Mouse (Mus musculus) urinary bladder, postnatal 25 days (tissue): ENCODE data around the gene Cps1.

ENCODE experiments used
- DNase-seq: peaks from one replicate; pipeline ENCODE4 v3.0.0; 2022; ENCODE audit warnings: low spot score

Cps1 gene

DNA sequence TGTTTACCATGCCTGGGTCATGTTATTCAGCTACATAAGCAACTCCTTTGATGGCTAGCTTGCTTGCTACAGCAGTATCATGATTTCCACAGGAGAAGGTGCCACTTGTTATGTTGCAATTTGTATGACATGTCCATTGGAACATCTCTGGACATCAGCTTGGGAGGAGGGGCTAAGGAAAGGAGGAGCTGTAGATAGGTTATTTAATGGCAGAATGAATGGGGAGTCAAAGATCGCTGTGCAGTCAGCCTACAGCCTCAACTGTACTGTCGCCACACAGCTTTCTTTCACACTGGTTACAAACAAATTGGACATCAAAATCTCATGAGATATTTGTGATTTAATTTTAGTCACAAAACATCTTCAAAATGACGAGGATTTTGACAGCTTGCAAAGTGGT is at the start of gene Cps1:
Cps1 (plus strand) TSS at position 230 of the 400 bp plus-strand sequence.
- DNase-seq: no peak

DNA sequence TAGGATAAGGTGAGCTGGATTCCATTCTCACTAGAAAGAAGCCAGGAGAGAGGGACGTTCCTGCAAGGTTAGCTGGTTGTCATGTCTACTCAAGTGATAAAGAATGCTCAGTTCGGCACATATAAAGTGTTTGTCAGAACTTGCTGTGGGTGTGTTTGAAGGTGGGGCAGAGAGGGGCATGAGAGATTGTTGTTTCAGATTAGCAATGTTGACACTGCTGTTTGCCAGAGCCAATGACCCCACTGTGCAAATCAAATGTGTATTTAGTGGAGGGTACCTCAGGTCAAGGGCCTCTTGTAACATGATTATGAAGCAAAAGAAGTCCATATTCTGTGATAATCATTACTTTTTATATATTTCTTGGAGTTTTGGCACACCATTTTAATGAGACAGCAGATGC is 45.1 kb upstream of the Cps1 start:
- no peak for DNase-seq

DNA sequence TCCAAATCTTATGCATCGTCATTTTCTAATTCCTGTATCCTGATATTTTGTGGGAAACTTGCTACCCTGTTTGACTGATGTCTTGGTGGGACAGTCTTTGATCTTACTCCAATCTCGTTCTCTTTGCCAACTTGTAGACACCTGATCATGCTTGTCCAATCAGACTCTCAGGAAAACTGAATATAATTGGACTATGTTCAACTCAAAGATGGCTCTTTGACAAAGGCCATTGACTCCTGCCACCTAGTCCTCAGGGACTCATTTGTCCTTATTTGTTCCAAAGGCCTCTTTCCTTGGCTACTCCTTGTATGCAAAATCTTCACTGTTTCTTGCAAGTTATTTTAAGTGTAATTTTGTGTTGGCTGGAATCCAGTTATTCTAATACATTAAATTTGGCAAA is 44.2 kb upstream of the Cps1 start:
- DNase-seq: no peak

DNA sequence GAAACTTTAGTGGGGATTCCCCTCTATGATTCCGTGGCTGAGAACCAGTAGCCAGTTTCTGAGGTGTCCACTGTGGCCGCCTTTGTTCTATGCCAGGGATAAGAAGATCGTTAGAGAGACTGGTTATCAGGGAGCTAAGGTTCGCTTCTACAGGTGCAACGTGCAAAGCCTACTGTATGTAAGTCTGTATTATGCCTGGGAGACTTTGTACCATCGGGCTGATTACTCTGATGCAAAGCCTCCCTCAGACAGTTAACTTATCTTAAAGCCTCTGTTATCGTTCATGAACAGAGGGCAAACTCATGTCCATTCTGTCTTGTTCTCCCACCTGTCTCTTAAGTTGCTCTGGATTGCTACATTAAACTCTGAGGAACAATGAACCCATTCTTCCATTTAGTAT is 43.7 kb upstream of the Cps1 start:
- DNase-seq: no peak

DNA sequence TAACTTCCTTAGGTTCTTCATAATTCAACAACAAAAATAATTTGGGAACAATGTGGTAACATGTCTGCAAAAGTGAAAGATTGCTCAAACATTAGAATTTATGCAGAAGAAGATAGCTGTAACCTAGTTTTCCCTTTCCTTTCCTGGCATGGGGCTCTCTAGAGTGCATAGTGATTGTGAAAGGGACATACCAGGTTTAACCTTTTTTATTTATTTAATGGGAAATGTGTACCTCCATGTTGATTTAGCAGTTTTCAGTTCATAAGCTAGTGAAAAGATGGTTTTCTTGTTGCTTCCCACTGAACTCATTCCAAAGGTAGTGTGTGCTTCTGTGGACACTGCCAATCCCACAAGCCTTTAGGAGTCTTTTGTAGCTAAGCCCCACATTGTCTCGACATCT is 30.4 kb upstream of the Cps1 start:
- no peak for DNase-seq

DNA sequence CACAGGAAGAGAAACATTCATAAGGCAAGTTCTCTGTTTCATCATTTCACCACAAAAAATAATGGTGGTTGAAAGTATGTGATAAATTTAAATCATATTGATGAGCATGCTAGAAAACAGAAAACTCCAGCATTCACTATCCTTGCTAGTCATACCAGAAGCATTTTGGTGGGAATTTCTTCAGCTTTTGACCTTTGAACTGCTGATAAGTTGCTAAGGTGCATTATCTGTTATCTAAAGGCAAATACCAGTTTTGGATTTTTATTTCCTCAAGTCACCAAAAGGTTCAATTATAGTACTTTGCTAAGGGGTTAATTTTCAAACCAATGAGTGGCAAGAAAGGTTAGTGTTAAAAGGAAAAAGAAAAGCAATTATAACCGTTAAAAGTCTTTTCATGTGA is 23.6 kb upstream of the Cps1 start:
- DNase-seq: no peak

DNA sequence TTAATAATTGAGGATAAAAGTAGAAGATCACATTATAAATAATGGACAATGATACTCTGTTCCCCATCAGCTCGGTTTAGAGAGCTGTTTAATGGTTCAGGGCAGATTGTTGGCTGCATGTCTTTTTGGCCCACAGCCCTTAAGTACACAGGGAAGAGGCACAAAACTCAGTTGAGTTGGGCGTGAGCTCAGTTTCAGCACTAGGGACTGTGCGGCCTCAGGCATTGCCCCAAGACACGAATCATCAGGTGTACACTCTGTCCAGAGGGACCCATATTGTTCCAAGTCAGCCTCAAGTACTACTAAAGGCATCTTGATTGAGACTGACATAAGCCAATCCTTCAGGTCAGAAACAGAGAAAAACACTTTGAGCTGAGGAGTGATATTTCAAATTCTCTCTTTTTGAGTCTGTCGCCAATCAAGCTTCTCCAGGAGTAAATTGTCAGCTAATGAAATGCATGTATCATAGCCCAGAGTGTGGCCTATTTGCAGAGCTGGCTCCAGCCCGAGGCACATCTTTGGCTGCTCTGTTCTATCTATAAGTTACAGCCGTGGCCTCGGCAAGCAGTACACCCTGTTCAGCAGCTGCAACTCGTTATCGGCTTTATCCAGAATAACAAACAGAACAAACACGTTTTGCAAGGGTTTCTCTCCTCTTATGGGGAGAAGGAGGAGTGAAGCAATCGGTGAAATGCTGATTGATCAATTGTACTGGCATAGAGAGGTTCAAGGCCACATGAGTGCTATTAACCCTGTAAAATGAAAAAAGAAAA is 19.2 kb upstream of the Cps1 start:
- DNase-seq: no peak

DNA sequence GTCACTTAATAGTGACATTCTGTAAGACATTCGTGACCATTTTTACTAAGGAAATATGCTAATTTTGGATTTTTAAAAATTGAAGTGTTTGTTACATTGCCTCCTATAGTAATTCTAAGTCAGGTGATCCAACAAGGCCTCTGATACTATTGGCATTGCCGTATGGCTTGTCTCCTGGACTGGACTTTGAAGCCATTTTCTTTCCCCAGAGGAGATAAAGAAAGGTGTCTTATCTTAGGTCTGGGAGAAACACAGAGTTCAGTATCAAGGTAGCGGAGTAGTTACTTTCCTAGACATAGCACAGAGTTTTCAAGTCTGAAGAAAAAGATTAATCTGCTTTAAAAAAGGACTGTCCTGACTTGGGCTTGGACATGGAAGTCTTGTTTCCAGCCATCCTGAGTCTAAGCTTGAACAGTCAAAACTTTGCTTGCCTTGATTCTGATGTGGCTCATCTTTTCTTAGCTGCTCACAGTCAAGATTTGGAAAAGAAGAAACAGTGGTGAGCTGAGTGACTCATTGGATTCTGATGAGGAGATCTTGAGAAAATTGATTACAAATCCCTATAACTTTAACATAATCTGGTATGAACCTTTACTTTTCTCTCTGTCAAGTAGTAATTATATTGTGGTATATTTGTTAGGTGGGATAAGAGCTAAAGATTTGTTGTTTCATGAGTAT is 11.1 kb upstream of the Cps1 start:
- no peak for DNase-seq

DNA sequence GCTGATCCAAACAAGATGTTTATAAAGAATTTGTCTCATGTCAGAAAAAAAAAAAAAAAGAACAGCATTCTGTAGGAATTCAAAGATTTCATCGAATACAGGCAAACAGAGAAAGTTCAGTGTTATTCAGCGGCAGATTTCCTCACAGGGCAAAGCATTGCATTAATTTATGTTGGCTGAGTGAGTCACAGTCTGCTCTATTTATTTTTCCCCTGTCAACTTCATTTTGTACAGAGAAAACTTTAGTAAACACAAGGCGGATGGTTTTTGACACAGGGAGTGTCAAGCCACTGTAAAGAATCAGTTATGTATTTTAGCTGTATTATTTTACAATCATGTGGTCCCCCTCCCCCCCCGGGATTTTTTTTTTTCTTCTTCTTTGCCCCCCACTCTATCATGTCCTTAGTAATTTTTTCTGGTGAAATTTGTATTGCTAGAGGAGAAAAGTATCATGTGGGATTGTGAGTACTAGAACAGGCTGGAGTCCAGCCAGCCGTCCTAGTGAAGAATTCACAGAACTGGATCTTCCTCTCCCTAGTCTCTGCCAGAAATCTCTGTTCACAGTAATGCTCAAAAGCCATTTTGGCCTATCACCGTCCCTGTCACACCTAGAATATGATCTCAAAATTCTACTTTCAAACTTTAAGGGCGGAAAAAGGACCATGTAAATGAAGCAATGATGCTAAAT is 9.3 kb upstream of the Cps1 start:
- DNase-seq: no peak

DNA sequence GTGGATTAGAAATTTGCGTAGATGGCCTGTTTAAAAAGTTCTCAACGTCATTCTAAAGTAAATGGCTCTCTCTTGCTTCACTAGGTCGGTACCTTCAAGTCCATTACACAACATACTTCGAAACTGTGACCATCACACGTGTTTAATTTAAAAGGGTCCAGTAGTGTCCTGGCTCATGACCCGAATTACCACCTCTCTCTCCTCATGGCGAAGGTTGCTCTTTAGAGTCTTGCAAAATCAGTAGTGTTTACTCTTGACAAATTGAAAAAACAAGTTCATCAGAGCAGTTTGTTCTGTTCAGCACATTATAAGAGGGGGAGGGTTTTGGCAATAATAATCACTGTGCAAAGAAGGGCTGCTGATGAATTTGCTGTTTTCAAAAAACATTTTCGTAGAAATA is 6.3 kb upstream of the Cps1 start:
- no peak for DNase-seq

DNA sequence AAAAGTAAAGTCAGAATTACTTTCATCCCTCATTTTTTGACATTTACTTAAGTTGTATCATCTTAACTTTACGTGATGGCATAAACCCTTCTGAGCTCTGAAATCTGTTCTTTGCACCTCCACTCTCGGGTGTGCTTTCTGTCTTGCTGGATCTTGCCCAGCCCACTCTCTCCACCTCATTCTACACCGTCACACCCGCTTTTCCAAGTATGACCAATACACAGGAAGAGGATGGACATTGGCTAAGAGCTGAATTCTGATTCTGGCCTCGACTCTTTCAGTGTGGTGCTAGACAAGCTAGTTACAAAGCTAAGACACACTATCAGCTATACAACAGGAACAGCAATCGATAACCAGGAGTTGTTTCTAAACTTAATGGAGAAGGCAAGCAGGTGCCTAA is 5.0 kb upstream of the Cps1 start:
- DNase-seq: no peak

DNA sequence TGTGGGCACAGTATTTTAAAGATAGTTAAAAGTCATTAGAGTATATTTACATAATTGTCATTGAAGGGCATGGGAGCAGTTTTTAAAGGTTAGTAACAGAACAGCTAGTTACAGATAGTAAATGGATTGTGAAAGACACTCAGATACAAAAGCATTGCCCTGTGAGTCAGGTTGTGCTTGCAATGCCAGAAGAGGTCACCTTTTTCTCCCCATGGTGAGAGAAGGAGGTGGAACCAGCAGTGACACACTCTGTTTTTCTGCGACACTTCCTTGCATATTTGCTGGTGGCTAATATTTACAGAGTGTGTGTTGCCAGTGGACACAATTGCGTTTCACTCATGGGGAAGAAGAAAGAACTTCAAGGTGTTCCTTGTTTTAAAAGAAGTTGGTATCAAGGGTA is 2.6 kb downstream of the Cps1 start:
- no peak for DNase-seq

DNA sequence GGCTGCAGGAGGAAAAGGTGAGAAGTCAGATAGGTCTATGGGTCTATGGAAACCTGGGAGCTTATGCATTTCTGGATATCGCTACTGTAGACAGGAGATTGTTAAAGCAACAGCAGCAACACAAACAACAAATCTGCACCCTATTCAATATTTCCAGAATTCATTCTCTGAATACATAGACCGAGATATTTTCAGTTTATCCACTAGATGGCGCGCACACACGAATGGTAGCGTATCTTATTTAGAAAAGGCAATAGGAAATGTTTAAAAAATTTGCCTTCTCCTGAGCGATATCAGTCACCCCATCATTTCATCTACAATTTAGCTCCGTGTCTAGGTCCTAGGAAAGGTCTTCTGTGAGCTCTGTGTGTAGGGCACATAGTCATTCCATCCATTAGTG is 21.1 kb downstream of the Cps1 start:
- DNase-seq: no peak

DNA sequence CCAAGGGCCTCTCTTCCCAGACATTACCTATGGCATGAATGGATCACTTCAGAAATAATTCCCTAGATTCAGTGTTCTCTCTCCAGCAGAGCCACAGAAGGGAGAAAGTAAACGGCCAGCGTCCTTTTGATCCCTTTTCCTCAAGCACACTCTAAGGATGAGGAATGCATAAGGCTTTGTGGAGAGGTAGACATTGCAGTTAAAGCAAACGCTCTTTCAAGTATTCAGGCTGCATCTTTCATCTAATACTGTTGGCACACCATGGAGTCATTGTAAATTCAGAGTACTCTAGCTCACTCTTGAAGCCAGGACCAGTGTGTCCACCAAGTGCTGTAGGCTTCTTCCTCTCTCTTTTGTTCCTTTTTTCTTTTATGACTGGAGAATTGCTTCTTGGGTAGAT is 28.4 kb downstream of the Cps1 start:
- DNase-seq: no peak

DNA sequence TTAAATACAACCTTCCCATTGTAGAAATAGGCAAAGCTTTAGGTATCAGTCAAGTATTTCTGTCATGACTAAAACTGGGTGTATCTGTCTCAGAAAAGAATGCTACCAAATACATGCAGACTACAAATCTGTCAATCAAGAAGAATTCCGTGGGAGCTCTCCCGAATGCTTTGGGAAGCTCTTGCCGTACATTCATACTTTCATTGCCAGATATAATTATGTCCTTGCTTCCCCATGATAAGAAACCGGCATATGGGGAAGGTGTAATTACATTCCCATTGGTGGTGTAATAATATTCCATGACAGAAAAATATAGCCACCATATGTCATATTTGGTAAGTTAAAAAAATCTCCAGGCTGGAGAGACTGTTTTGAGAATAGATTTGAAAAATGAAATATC is 44.5 kb downstream of the Cps1 start:
- DNase-seq: no peak

DNA sequence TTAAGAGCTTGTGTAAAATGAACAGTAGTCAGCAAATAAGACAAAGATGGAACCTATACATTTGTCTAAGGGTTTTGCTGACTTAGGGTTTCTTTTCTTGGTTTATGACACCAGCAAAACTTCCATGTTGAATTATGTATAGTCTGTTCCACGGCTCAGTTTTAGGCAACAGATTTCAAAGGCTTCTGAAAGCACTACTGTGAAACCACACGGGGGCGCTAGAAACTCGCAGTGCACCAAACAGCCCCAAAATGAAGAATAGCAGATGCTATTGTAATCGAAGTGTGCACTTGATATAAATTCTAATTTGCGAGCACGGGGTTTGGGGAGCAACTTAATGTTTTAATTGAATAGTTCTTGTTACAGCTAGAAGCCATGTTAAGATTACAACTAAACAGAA is 58.3 kb downstream of the Cps1 start:
- DNase-seq: peak; percentile 71

DNA sequence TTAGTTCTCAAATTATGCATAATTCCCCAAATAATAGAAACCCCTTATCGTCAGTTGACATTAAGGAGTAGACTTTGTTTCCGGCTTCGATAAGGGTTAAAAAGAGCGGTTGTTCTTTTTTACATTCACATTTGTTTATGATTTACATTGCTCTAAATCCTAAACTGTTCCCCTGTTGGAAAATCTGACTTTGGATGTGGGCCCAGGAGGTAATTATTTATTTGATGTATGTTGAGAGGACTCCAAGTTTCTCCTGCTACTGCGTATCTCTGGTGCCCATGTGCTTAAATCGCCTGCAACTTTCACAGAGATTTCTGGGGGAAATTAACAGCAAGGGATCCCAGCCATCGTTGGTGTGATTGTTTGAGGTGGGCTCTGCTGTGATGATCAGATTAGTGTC is 59.4 kb downstream of the Cps1 start:
- no peak for DNase-seq

DNA sequence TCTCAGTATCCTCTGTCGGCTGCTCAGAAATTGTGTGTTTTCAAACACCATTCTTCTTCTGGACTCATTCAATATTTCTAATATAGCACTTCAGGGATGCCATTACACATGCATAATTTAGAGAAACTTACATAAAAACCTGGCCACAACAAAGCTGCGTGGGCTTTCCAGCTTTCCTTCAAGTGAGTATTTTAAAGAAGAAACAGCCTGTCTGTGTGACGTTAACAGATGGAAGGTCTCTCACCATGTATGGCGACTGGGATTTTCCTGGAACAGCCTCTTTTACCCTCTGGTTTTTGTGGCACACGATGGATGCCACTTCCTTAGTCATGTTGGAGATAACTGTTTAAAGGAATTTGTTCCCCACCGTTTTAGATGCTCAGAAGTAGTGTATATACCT is 60.7 kb downstream of the Cps1 start:
- DNase-seq: no peak

DNA sequence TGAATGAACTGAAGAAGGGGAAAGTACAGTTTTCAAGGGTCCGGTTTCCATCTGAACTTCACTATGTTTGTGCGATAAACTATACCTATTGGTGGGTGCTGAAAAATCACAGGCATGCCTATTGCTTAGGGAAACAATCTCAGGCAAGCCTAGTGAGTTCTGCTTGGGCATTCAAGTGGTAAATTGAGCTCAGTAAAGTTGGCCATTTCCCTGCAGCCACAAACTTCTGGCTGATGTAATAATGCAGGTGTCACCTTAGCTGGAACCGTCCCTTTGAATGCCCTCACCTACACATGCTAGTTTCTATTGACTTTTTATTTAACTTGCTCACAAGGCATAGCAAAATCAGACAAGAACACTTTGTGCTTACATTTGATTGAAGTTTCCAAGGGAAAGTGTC is 61.3 kb downstream of the Cps1 start:
- no peak for DNase-seq

DNA sequence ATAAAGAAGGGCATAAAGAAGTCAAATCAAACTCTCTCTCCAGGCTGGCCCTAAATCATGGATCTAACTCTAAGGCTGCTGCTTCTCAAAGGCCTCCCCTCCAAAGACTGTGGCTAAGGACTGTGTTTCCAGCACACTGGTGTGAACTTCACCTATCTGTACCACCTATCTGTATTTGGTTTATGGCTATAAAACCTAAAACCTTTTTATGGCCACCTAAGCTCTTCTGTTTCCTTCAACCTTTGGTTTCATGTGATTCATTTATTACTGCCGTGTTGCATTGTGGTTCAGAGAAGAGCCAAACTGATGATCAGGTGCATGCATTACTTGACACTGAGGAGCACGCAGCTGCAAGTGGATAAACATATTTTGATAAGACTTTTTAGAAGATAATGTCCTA is 74.5 kb downstream of the Cps1 start:
- no peak for DNase-seq

DNA sequence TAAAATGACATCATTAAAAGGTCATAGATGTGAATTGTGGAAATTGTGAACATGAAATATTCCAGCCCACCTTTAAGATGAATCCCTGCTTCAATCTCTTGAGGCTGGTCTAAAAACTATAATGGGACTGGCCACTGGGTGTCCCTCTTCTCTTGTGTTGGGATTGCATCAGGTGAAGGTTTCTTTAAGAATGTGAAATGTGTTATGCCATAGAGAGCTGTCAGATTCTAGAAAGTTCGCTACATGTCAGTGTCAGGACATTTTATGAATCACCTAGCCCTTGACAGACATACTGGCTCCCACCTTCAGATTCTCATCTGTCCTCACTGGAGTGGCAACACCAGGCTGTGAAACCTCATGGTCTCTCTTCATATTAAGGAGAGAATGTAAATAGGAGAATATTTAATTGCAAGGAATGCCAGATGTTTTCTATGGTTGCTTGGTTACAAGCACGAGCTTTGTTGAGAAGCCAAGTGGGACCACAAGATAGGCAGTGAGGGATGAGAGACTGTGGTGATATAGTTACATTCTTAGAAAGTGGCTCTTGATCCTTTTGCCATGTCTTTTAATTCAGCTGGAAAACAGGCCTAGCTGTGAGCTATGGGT is 95.6 kb downstream of the Cps1 start:
- no peak for DNase-seq

DNA sequence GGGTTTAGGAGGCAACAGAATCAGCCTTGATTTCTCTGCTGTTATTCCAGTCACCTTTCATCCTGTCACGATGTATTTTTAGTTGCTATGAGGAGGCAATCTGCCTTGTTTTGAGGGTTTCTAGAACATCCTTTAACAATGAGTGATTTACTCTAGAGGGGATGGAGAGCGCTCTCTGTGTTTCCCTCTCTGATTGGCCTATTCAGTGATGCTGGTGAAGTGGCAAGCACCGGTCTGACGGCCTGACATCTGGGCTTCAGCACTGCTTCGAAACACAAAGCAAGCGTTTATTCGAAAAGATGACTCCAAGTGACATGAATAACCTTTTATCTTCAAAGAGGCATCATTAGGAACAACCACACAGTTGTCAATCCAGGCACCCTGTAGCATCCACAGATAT is 100.8 kb downstream of the Cps1 start:
- DNase-seq: no peak

DNA sequence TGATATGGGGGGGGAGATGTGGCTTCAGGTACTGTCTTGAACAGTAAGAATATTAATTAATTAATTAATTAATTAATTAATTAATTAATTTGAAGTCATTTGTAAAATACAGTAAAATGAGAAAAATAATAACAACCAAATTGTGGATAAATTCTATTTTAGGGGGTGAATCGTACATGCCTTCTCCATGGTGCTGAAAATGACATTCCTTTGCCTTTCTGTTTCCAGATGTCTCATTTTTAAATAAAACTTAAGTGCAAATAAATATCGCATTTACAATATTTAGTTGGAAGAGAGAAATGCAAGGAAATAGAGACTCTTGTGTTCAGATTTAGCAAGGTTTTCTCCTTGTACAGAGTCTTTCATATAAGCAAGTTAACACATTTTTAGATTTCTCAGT is 112.0 kb downstream of the Cps1 start:
- no peak for DNase-seq
